Comparison of ENCODE assay signal across 10 mouse cellular contexts in the genomic region with DNA sequence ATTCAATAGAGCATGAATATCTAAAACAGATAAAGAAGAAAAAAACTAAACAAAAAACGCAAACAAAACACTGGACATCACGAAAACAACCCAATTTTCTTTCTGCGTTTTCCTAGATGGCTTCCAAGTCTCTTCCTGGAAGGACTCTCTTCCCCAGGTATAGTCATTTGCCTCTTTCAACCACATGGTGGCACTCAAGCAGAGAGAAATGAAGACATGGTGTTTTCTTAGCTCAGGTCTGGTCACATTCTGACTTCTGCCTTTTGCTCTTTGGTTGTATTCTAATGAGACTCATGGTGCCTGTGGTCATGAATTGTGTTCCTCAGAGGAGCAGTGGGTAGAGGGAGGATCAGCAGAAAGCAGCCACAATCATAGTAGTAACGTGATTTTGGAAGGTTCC. TPM values are rescaled to one million over a fixed set of nuclear protein-coding genes. Genes with fewer than 3 reads are reported as not detected.
A peak's percentile ranks its signal among the peaks of the same experiment; 100 is the strongest.
DNase-seq lines count a peak whose midpoint lies in the region; TF ChIP-seq lines count a peak whose summit lies in the region.
"Had no signal": no experiment of that assay in that cellular context is flagged by ENCODE, and none has a peak within 500 bp of the region (broad histone marks: within the 10 kb centered on the region; RNA-seq: fewer than 3 reads in every experiment).

No protein-coding gene starts in this region.

- TF ChIP-seq CTCF in layer of hippocampus, adult 2 months (conservative IDR thresholded peaks at IDR 0.05), result peak; percentile 79

- H3K4me3 ChIP-seq in layer of hippocampus, adult 2 months, result no peak overlapping the region
- H3K4me3 ChIP-seq: embryonic facial prominence, embryonic 12.5 days had no signal

- peak in 1 of 2 experiments; percentile 17 for DNase-seq in layer of hippocampus, adult 2 months (ENCODE audit: low spot score in 2 of 2)
- DNase-seq in layer of hippocampus, postnatal 36 days, result no peak
- DNase-seq in Muller cell, postnatal 12 days (ENCODE audit: inconsistent ontology term), result peak; percentile 4
- DNase-seq in c-Kit-positive CD71-negative TER-119-negative erythroid progenitor cells, embryonic 14.5 days (ENCODE audit: low read depth), result peak; percentile 4
- DNase-seq in kidney, postnatal 14 days, result peak; percentile 4
- DNase-seq in thymus, postnatal 4 days, result no peak
- DNase-seq in frontal cortex, postnatal 10 days (ENCODE audit: low spot score in 2 of 2), result no peak

- H3K27ac ChIP-seq in layer of hippocampus, adult 2 months, result no peak overlapping the region
- H3K27ac ChIP-seq: embryonic facial prominence, embryonic 12.5 days had no signal

RNA-seq across cellular contexts. Expression of a gene that starts 30.7 kb away (rescaled TPM):
- total RNA-seq in layer of hippocampus, adult 2 months (2021), result not detected
- not detected for total RNA-seq in layer of hippocampus, postnatal 36 days (2021)
- total RNA-seq: layer of hippocampus, postnatal 25 days; neutrophil, adult 5-6 weeks had no signal

RNA-seq across cellular contexts. Expression of a gene that starts 50.2 kb away (rescaled TPM):
- not detected for total RNA-seq in layer of hippocampus, adult 2 months (2021)
- total RNA-seq in layer of hippocampus, postnatal 36 days (2021), result not detected
- total RNA-seq: layer of hippocampus, postnatal 25 days; neutrophil, adult 5-6 weeks had no signal

RNA-seq across cellular contexts. Expression of a gene that starts 50.4 kb away (rescaled TPM):
- total RNA-seq in layer of hippocampus, adult 2 months (2021), result 1 to 10 TPM; 5.6 to 6.6 TPM
- 1 to 10 TPM; 5.0 to 5.3 TPM for total RNA-seq in layer of hippocampus, postnatal 36 days (2021)
- total RNA-seq: neutrophil, adult 5-6 weeks had no signal

Comparison
In these comparisons a context has a peak if more than half of its experiments do, and no peak if none do; other contexts are left out.
1. DNase-seq: peak in Muller cell, postnatal 12 days (single experiment), c-Kit-positive CD71-negative TER-119-negative erythroid progenitor cells, embryonic 14.5 days (single experiment) and kidney, postnatal 14 days (single experiment); none in layer of hippocampus, postnatal 36 days (0 of 2), thymus, postnatal 4 days (single experiment) and frontal cortex, postnatal 10 days (0 of 2).